Mouse (Mus musculus) kidney, adult 2 months (tissue): ENCODE measurements at regions not wholly inside any gene's neighbourhood (a gene's known extent, or its start where the extent isn't known, plus 50 kb on each side); places are given as distances from the start of the nearest gene placed in this dataset.

Experiments used
- CTCF ChIP-seq: fragments of 200-500 bp; conservative IDR thresholded peaks from 2 replicates; pipeline ENCODE4 v1.5.1; 2011; ENCODE audit warnings: low read depth, mild to moderate bottlenecking, control low read depth, low read length, moderate library complexity, mixed read lengths; ENCODE audit not compliant: insufficient read depth, insufficient read length
- POLR2A ChIP-seq: fragments of 200-500 bp; IDR thresholded peaks from one replicate; pipeline ENCODE4 v1.6.1; 2011; ENCODE audit warnings: low read depth, low read length, control low read depth

DNA sequence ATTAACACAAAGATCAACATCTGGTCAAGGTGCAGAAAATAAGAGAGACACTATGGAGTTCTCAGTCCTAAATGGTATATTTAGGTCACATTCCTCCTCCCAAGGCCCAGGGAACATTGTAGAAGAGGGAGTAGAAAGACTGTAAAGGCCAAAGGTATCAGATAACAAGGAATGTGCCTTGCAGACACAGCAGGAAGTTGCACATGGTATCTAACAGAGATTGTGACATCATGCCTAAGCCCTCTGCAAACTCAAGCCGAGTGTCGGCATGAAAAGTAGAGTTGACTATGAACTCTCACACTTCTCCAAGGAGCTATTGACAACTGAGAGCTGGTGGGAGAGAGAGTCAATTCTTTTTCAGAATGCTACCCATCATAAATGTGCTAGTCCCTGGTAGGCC, 598.7 kb downstream of the Hs3st4 start:
- no peak for TF ChIP-seq POLR2A
- TF ChIP-seq CTCF = no peak
